In genomic region chr3:51089036-51089669, GRCm38 (mm10) we compare ENCODE assay signal across 12 mouse cellular contexts.
DNase-seq lines count a peak whose midpoint lies in the region; ATAC-seq and TF ChIP-seq lines count a peak whose summit lies in the region.
"Had no signal": no experiment of that assay in that cellular context is flagged by ENCODE, and none has a peak within 500 bp of the region (broad histone marks: within the 10 kb centered on the region; RNA-seq: fewer than 3 reads in every experiment).

No protein-coding gene starts in this region.

- H3K27me3 ChIP-seq in kidney, embryonic 15.5 days, result no peaks in the 10 kb centered on the region
- H3K27me3 ChIP-seq in forebrain, embryonic 12.5 days, result no peaks in the 10 kb centered on the region
- no peaks in the 10 kb centered on the region for H3K27me3 ChIP-seq in hindbrain, embryonic 16.5 days (replicated peaks; ENCODE audit: control insufficient read depth, insufficient read depth, low read length)
- no peaks in the 10 kb centered on the region for H3K27me3 ChIP-seq in midbrain, embryonic 12.5 days
- H3K27me3 ChIP-seq in thymus, adult 2 months (ENCODE audit: control insufficient read depth, insufficient read depth, low read length), result no peaks in the 10 kb centered on the region
- H3K27me3 ChIP-seq: heart, embryonic 15.5 days had no signal

- H3K9ac ChIP-seq in kidney, embryonic 15.5 days, result no peak overlapping the region
- no peak overlapping the region for H3K9ac ChIP-seq in forebrain, embryonic 12.5 days
- H3K9ac ChIP-seq in hindbrain, embryonic 16.5 days (ENCODE audit: low read depth, low read length), result 0 out of 2 replicates have a peak overlapping the region, but pooled peaks have one; percentile 19
- no peak overlapping the region for H3K9ac ChIP-seq in midbrain, embryonic 12.5 days (replicated peaks)
- H3K9ac ChIP-seq: heart, embryonic 15.5 days had no signal

- no peak overlapping the region for H3K4me3 ChIP-seq in kidney, embryonic 15.5 days (replicated peaks)
- no peak overlapping the region for H3K4me3 ChIP-seq in forebrain, embryonic 12.5 days (replicated peaks)
- H3K4me3 ChIP-seq in hindbrain, embryonic 16.5 days (ENCODE audit: low read length), result no peak overlapping the region
- no peak overlapping the region for H3K4me3 ChIP-seq in midbrain, embryonic 12.5 days
- no peak overlapping the region for H3K4me3 ChIP-seq in thymus, adult 2 months (ENCODE audit: control insufficient read depth, insufficient read depth, low read length)
- H3K4me3 ChIP-seq: heart, embryonic 15.5 days had no signal

- 81% methylated on average over 10 of the region's 10 CpGs for WGBS in kidney, embryonic 15.5 days
- WGBS in forebrain, embryonic 12.5 days, result 35% methylated on average over 10 of the region's 10 CpGs
- 40% methylated on average over 10 of the region's 10 CpGs for WGBS in hindbrain, embryonic 16.5 days
- 41% methylated on average over 10 of the region's 10 CpGs for WGBS in midbrain, embryonic 12.5 days
- WGBS in thymus, adult 2 months, result 95% methylated on average over 10 of the region's 10 CpGs

- H3K36me3 ChIP-seq in kidney, embryonic 15.5 days, result no peaks in the 10 kb centered on the region
- H3K36me3 ChIP-seq in forebrain, embryonic 12.5 days (replicated peaks), result no peaks in the 10 kb centered on the region
- no peaks in the 10 kb centered on the region for H3K36me3 ChIP-seq in hindbrain, embryonic 16.5 days (ENCODE audit: control insufficient read depth, insufficient read depth, low read length)
- no peaks in the 10 kb centered on the region for H3K36me3 ChIP-seq in midbrain, embryonic 12.5 days
- no peaks in the 10 kb centered on the region for H3K36me3 ChIP-seq in thymus, adult 2 months (ENCODE audit: control insufficient read depth, insufficient read depth, low read length)
- H3K36me3 ChIP-seq: heart, embryonic 15.5 days had no signal

- peaks cover 3% of the 10 kb centered on the region; the same call in 1 of the 2 replicates for H3K4me1 ChIP-seq in kidney, embryonic 15.5 days
- peaks cover 34% of the 10 kb centered on the region for H3K4me1 ChIP-seq in forebrain, embryonic 12.5 days
- H3K4me1 ChIP-seq in hindbrain, embryonic 16.5 days (ENCODE audit: control insufficient read depth, insufficient read depth, low read depth, low read length), result peaks cover 6% of the 10 kb centered on the region; the same call in 1 of the 2 replicates
- peaks cover 28% of the 10 kb centered on the region for H3K4me1 ChIP-seq in midbrain, embryonic 12.5 days
- H3K4me1 ChIP-seq in thymus, adult 2 months (replicated peaks; ENCODE audit: control insufficient read depth, insufficient read depth, low read length), result no peaks in the 10 kb centered on the region

- peak; percentile 25 for DNase-seq in kidney, adult 11 months
- no peak for DNase-seq in thymus, adult 2 months
- no peak for DNase-seq in gastrocnemius, postnatal 4 days (ENCODE audit: low spot score in 2 of 2)
- DNase-seq in layer of hippocampus, adult 9-11 months, result no peak
- DNase-seq: cerebellum, postnatal 10 days; liver; thymus, adult 18-20 months had no signal

- TF ChIP-seq CTCF in thymus, adult 2 months (IDR thresholded peaks at IDR 0.05; ENCODE audit: borderline replicate concordance, control insufficient read depth, extremely low read depth, insufficient read depth, low read length, poor library complexity), result no peak

- TF ChIP-seq POLR2A in thymus, adult 2 months (IDR thresholded peaks at IDR 0.05; ENCODE audit: control insufficient read depth, extremely low read depth, insufficient read depth, low read length, poor library complexity), result no peak

- no peak overlapping the region for H3K4me2 ChIP-seq in kidney, embryonic 15.5 days
- H3K4me2 ChIP-seq in forebrain, embryonic 12.5 days, result no peak overlapping the region
- H3K4me2 ChIP-seq in hindbrain, embryonic 16.5 days (ENCODE audit: low read length), result no peak overlapping the region
- H3K4me2 ChIP-seq in midbrain, embryonic 12.5 days (replicated peaks), result peak overlapping the region; percentile 11; the same call in 1 of the 2 replicates
- H3K4me2 ChIP-seq: heart, embryonic 15.5 days had no signal

- no peak for ATAC-seq in kidney, embryonic 15.5 days (replicated peaks; ENCODE audit: low FRiP score)
- ATAC-seq in forebrain, embryonic 12.5 days (ENCODE audit: low FRiP score), result peak; percentile 71; the same call in 1 of the 2 replicates
- ATAC-seq in hindbrain, embryonic 16.5 days, result peak; percentile 25; the same call in 1 of the 2 replicates
- peak; percentile 81 for ATAC-seq in midbrain, embryonic 12.5 days (ENCODE audit: low FRiP score, low read depth)

- H3K27ac ChIP-seq in kidney, embryonic 15.5 days, result no peak overlapping the region
- peak overlapping the region; percentile 79 for H3K27ac ChIP-seq in forebrain, embryonic 12.5 days
- H3K27ac ChIP-seq in hindbrain, embryonic 16.5 days (ENCODE audit: low read depth, low read length), result peak overlapping the region; percentile 51
- H3K27ac ChIP-seq in midbrain, embryonic 12.5 days (replicated peaks), result peak overlapping the region; percentile 82
- no peak overlapping the region for H3K27ac ChIP-seq in thymus, adult 2 months (ENCODE audit: control insufficient read depth, insufficient read depth, low read length)
- H3K27ac ChIP-seq: heart, embryonic 15.5 days had no signal

- H3K9me3 ChIP-seq in kidney, embryonic 15.5 days (replicated peaks), result no peaks in the 10 kb centered on the region
- H3K9me3 ChIP-seq in forebrain, embryonic 12.5 days, result no peaks in the 10 kb centered on the region
- no peaks in the 10 kb centered on the region for H3K9me3 ChIP-seq in hindbrain, embryonic 16.5 days (ENCODE audit: control insufficient read depth, low read length)
- no peaks in the 10 kb centered on the region for H3K9me3 ChIP-seq in midbrain, embryonic 12.5 days
- H3K9me3 ChIP-seq: heart, embryonic 15.5 days had no signal

Comparison
In these comparisons a context has a peak if more than half of its experiments do, and no peak if none do; other contexts are left out.
1. H3K27ac ChIP-seq: peak in forebrain, embryonic 12.5 days (single experiment), hindbrain, embryonic 16.5 days (single experiment) and midbrain, embryonic 12.5 days (single experiment); none in kidney, embryonic 15.5 days (single experiment) and thymus, adult 2 months (single experiment).